Mouse (Mus musculus) lung, postnatal 4 days (tissue): Measurements from ENCODE around the gene Tpst2.
A peak's percentile ranks its signal among the peaks of the same experiment; 100 is the strongest.
"Not testable (repeated sequence)": the region's sequence is repeated elsewhere in the genome, so short reads cannot be mapped to it uniquely, and the experiment has no call there.

Source experiments
- DNase-seq, 2 experiments: peaks; one replicate each; pipeline ENCODE4 v3.0.0; 2021

The Tpst2 gene

GRCm38 (mm10) chr5:112299399-112299798 lies 22.9 kb downstream of the Tpst2 start:
- no peak for DNase-seq

DNA sequence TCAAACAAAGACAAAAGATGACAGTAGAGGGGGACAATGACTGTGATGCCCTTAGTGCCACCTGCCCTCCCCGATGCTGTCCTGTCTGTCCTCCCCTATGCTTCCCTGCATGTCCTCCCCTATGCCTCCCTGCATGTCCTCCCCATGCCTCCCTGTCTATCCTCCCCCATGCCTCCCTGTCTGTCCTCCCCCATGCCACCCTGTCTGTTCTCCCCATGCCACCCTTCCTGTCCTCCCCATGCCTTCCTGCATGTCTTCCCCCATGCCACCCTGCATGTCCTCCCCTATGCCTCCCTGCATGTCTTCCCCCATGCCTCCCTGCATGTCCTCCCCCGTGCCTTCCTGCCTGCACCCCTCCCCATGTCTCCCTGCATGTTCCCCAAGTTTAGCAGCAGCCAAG lies 23.6 kb downstream of the Tpst2 start:
- DNase-seq = no peak

GRCm38 (mm10) chr5:112300721-112301308 lies 24.3 kb downstream of the Tpst2 start:
- no peak for DNase-seq

DNA sequence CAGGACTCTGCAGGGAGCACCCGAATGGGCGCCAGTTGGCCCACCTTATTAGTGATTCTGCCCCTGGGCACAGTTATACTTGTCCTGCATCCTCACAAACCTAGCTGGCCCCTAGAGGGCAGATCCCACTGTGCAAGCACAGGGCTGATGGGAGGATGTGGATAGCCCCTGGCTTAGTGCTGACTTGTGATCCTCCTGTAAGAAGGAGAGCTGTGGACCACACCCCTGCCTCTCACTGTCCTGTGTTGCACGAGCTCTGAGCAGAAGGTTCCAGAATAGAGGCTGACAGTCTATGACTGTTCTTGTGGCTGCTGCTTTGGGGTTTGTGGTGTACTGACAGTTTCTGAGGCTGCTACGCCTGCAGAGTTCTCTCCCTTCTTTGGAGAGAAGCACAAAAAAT lies 25.2 kb downstream of the Tpst2 start:
- DNase-seq = no peak

DNA sequence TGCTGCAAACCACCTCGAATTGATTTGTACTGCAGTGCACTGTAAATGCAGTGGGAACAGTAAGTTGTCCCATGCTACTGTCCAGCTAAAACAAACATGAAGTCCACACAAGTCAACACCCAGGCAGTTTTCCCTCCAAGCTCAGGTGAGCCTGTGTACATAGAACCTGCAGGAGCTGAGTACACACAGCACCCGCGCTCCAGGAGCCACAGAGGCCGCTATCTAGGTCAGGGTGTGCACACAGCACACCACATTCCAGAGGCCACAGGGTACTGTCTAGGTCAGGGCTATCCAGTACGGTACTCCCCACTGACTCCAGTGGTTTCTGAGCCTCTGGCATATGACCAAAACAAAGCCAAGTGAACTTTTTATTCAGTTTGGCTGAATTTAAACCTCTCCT lies 25.8 kb downstream of the Tpst2 start:
- DNase-seq = no peak

DNA sequence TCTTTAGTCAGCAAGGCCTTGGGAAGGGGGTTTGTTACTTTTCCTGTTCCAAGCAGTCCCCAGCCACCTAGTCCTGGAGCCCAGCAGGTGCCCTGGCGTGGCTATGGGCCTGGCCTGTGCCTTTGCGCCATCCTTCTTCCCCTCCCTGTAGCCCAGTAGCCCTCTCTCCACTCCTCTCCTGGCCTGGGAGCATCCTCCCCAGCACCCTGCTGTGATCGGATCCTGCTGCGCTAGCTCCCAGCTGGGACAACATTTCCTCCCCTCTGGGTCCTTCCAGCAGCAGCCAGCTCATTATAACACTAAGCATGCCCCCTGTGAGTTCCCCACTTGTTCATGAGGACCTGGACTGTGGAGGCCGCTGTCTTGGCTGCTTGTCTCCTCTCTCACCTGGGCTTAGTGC lies 29.4 kb downstream of the Tpst2 start:
- no peak for DNase-seq

DNA sequence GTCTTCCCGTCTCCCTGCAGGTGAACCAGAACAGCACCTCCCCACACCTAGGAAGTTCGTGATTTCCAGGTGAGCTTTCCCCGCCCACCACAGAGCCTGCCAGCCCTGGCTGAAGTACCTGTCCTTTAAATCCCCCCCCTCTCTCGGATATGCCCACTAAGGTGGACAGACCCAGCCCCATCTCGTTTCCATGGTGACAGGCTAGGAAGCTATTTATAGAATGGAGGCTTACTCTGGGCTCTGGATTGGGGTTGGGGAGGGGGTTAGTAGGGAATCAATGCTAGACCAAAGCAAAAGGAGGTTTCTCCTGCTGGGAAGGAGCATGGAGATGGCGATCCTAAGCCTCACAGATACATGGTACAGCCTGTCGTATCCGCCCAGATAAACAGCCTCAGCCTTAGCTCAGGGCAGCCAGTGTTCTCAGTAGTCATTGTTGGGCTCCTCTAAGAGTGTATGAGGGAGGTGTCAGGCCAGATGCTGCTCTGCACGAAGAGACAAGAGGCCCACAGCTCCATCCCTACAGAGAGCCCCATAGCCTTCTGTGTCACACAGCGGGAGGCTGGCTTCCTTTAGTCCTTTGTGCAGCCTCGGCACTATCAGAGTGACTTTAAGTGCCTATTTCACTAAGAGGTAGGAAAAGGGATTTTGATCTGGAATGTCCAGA lies 36.9 kb downstream of the Tpst2 start:
- no peak for DNase-seq

GRCm38 (mm10) chr5:112316468-112316867 lies 40.0 kb downstream of the Tpst2 start:
- DNase-seq = no peak

DNA sequence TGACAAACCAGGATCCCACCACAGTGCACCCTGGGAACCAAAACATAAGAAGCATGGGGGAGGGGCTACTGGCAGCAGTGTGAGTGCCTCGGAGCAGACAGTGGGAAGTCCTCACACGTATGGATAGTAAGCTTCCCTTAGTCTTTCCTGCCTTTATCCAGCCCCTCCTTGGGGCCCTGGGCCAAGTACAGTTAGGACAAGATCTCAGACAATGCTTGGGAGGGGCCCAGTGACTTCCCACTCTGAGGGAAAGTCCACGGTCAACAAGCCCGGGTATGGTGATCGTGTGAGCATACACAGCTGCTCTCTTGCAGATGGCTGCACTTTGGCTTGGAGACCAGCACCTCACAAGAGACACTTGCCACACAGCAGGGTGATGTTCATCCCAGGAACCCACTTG lies 40.8 kb downstream of the Tpst2 start:
- peak; percentile 67 to 83 for DNase-seq

- not testable (repeated sequence) for DNase-seq
Observed at GRCm38 (mm10) chr5:112319343-112319742, 42.9 kb downstream of the Tpst2 start.

GRCm38 (mm10) chr5:112320379-112320778 lies 43.9 kb downstream of the Tpst2 start:
- DNase-seq = no peak

- DNase-seq = no peak
Observed at GRCm38 (mm10) chr5:112320936-112321335, 44.4 kb downstream of the Tpst2 start.

- no peak for DNase-seq
Observed at GRCm38 (mm10) chr5:112321376-112321775, 44.9 kb downstream of the Tpst2 start.

DNA sequence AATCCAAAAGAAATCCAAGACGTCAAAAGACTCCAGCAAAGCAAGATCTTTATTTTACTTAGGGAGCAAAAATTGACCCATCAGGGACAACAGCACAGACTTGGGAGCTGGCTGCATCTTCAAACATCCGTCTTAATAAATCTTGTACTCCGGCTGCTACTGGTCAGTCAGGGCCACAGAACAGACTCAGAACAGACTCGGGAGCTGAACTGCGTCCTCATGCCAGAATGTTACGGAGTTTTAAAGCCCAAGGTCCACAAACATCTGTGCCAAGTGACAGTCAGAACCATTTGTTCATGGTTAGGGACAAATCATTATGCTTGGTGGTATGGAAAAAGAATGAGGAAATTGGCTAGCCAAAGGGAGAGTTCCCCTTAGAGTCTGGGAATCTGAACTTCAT lies 46.8 kb downstream of the Tpst2 start:
- DNase-seq = no peak

DNA sequence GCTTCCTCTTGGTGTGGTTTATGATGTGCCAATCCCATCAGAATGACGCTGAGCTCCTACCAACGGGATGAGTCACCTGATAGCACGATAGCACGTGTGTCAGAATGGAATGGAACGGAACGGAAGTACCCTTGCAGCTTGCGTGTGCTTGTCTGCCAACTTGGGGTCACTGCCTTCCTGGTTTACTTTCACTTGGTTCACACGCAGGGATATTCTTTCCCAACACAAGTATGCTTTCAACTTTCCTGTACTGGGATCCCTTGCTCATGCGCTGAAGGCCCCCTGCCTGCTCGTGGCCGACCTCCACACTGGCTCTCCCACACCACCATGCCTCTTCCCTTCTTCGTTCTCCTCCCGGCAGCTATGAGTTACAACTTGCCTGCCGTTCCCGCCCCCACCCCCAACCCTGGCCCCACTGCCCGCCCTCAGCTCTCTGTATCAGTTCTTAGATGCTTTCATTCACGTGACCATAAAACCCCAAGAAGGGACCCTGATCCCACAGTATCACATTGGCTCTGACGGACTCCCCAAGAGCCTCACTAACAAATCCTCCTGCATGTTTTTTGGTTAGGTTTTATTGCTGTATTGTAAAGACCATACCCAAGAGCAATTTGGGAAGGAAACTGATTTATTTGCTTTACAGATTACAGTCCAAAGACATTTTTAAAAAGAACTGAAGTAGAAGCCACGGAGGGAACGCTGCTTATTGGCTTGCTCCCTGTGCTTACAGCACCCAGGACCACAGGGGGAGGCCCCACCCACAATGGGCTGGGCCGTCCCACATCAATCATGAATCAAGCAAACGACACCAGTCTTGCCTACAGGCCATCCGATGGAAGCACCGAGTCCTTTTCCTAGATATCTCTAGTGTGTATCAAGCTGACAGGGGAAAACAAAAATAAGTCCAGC lies 48.4 kb downstream of the Tpst2 start:
- peak; percentile 64 to 73 for DNase-seq

DNA sequence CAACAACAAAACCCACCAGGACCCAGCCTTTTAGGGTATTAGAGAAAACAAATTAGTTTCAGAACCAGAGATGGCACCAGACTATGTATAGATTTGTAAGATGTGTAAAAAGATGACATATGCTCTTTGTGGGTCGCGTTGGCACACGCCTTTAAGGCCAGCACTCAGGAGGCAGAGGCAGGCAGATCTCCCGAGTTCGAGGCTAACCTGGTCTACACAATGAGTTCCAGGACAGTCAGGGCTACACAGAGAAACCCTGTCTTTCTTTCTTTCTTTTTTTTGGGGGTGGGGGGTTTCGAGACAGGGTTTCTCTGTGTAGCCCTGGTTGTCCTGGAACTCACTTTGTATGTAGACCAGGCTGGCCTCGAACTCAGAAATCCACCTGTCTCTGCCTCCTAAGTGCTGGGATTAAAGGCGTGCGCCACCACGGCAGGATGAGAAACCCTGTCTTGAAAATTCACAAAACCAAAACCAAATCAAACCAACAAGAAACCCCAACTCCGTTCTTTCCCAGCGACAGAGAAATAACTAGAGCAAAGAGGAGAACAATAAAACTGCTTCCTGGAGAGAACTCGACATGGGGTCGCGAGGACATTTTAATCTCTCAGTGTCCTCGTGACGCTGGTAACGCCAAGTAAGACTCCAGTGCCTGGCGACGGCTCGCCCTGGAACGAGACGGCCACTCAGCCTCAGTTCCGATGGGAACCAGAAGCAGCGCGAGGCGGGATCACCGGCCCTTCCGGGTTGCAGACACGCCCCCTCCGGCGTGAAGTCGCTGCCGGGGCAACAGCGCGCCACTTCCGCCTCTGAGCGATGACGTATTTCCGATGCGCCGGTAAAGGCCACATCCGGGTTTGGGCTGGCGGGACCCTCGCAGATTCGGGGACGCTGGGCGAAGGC lies 49.3 kb downstream of the Tpst2 start, which contains the start of gene Tfip11:
Gene Tfip11 (plus strand): TSS at position 813 of the 900 bp plus-strand sequence.
- DNase-seq = peak; percentile 97

- no peak for DNase-seq
Observed at GRCm38 (mm10) chr5:112326446-112327009, 50.0 kb downstream of the Tpst2 start.

- DNase-seq = no peak
Observed at GRCm38 (mm10) chr5:112327854-112328253, 51.4 kb downstream of the Tpst2 start.

- no peak for DNase-seq
Observed at GRCm38 (mm10) chr5:112329805-112330564, 53.5 kb downstream of the Tpst2 start.

- peak; percentile 49 to 62 for DNase-seq
Observed at GRCm38 (mm10) chr5:112335473-112335872, 59.0 kb downstream of the Tpst2 start.

GRCm38 (mm10) chr5:112337004-112337403 lies 60.5 kb downstream of the Tpst2 start:
- no peak for DNase-seq
